Mouse (Mus musculus): ENCODE data around the gene Evi2b. TPM values are rescaled to one million over a fixed set of nuclear protein-coding genes. Genes with fewer than 3 reads are reported as not detected.

Gene Evi2b
- polyA plus RNA-seq, 1 experiment from 2014 or later: 0.66 TPM

- Histone ChIP-seq H3K9me3 (no peaks in the 10 kb centered on the region), H3K36me3 (no peaks in the 10 kb centered on the region), H3K27me3 (no peaks in the 10 kb centered on the region), H3K4me3 (no peak overlapping the region), H3K4me2 (no peak overlapping the region), H3K9ac (no peak overlapping the region), H3K4me1 (peaks cover 9% of the 10 kb centered on the region; the same call in 1 of the 2 replicates), H3K27ac (no peak overlapping the region)
- WGBS: 88% methylated on average over 4 of the region's 4 CpGs
- no peak for ATAC-seq (ENCODE audit: borderline replicate concordance, extremely low read depth, low FRiP score, low TSS enrichment)
Measured at GRCm38 (mm10) chr11:79531485-79531884, 7.9 kb upstream of the Evi2b start.

DNA sequence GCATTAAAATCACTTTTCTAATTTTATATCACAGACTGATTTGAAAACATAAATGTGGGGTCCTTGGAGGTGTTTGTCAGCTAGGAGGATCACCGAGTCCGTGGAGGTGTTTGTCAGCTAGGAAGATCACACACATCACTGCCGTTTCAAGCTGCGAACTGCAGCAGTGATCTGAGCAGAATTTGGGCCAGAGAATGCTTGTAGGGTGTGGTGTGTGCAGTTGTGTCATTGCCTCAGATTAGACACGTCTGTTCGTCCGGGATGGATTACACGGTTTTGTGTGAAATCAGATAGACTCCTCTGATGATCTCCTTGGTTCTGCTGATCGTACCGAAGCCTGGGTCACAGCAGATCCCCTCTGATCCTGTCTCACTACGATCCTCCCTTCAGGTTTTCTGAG is 7.2 kb upstream of the Evi2b start:
- WGBS: 84% methylated on average over 11 of the region's 11 CpGs
- H3K4me2 ChIP-seq: no peak overlapping the region
- no peaks in the 10 kb centered on the region for H3K27me3 ChIP-seq

DNA sequence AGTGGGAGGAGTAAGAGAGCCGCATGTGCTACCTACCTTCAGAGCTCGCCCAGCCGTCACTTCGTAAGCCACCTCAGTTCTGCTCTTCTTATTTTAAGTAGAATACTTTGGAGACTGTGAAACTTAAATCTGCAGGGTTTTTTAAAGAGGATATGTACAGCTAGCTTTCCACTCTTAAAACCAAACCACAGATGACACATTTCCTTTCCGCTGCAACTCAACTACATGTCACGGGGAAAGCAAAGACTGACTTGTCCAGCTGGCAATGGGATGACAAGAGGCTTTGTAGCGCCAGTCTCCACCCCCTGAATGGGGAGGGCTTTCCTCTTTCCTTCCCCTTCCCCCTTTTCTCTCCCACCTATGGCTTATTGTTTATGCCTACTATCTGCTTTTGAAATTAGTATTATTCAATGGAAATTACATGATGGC is 6.8 kb upstream of the Evi2b start, which contains the start of the genes Evi2 and Evi2a:
Evi2 (minus strand) TSS at position 257 of the 429 bp plus-strand sequence.
Evi2a (minus strand) TSS at position 277 of the 429 bp plus-strand sequence.
- ATAC-seq (ENCODE audit: borderline replicate concordance, extremely low read depth, low FRiP score, low TSS enrichment): no peak

More for the DNA sequence above, 7.2 kb upstream of the Evi2b start:
- Histone ChIP-seq H3K36me3 (no peaks in the 10 kb centered on the region), H3K9me3 (no peaks in the 10 kb centered on the region), H3K27ac (no peak overlapping the region), H3K4me3 (no peak overlapping the region), H3K4me1 (peaks cover 9% of the 10 kb centered on the region; the same call in 1 of the 2 replicates), H3K9ac (no peak overlapping the region)
- ATAC-seq (ENCODE audit: borderline replicate concordance, extremely low read depth, low FRiP score, low TSS enrichment): no peak

GRCm38 (mm10) chr11:79529736-79530135 is 6.2 kb upstream of the Evi2b start:
- H3K4me1 ChIP-seq: peaks cover 9% of the 10 kb centered on the region; the same call in 1 of the 2 replicates
- H3K27ac ChIP-seq: no peak overlapping the region
- no peaks in the 10 kb centered on the region for H3K36me3 ChIP-seq
- no peak for ATAC-seq (ENCODE audit: borderline replicate concordance, extremely low read depth, low FRiP score, low TSS enrichment)
- no peak overlapping the region for H3K9ac ChIP-seq
- H3K9me3 ChIP-seq: no peaks in the 10 kb centered on the region
- no peaks in the 10 kb centered on the region for H3K27me3 ChIP-seq
- H3K4me3 ChIP-seq: no peak overlapping the region
- no peak overlapping the region for H3K4me2 ChIP-seq
- WGBS: 68% methylated on average over 2 of the region's 2 CpGs

More for the DNA sequence above, 6.8 kb upstream of the Evi2b start, which contains the start of the genes Evi2 and Evi2a:
- no peak within 1 kb of the TSS for H3K27ac ChIP-seq
- H3K27me3 ChIP-seq: no peaks in the 10 kb centered on the region
- no peak within 1 kb of the TSS for H3K4me2 ChIP-seq
- H3K4me3 ChIP-seq: no peak within 1 kb of the TSS
- H3K4me1 ChIP-seq: peaks cover 9% of the 10 kb centered on the region; the same call in 1 of the 2 replicates
- no peaks in the 10 kb centered on the region for H3K36me3 ChIP-seq
- H3K9ac ChIP-seq: no peak within 1 kb of the TSS
- no peaks in the 10 kb centered on the region for H3K9me3 ChIP-seq
- 76% methylated on average over 7 of the region's 7 CpGs for WGBS

DNA sequence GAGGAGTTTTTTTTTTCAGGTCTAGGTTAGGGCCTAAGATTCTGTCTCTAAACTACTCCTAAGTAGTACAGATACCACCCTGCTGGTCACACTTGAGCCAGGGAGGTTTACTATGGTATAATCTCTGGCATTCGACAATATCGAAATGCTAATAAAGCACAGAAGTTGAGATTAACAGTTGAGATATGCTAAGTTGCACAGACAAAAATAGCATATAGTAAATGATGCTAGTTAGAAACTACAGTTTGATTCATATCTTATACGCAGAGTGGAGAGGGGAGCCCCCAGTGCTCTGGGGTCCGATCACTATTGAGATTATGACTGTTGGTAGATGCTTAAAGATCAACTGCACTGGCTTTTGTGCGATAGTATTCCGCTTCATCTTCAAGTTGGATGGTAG is 5.7 kb upstream of the Evi2b start:
- H3K4me1 ChIP-seq: peaks cover 9% of the 10 kb centered on the region; the same call in 1 of the 2 replicates
- H3K27me3 ChIP-seq: no peaks in the 10 kb centered on the region
- no peak overlapping the region for H3K4me3 ChIP-seq
- no peak for ATAC-seq (ENCODE audit: borderline replicate concordance, extremely low read depth, low FRiP score, low TSS enrichment)
- 94% methylated on average over 6 of the region's 6 CpGs for WGBS
- H3K36me3 ChIP-seq: no peaks in the 10 kb centered on the region
- H3K27ac ChIP-seq: no peak overlapping the region
- no peak overlapping the region for H3K4me2 ChIP-seq
- no peaks in the 10 kb centered on the region for H3K9me3 ChIP-seq
- H3K9ac ChIP-seq: no peak overlapping the region

DNA sequence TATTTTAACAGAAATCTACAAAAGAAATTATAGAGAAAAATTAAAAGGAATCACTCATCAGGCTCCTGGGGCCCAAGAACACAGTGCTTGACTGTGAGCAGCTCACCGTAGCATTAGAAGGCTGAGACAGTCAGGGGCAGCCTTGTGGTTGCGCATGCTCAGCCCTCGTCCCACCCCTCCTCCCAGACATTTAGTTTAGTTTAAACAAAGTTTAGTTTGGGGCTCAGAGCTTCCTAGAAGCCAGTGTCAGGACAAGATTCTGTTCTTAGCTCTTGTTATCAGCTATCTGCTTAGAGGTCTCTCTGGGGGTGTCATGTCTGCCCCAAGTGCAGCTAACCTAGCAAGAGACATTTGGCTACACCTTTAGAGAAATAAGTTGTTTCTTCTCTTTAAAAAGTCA is 5.0 kb upstream of the Evi2b start:
- Histone ChIP-seq H3K27me3 (no peaks in the 10 kb centered on the region), H3K4me3 (no peak overlapping the region), H3K4me2 (no peak overlapping the region), H3K27ac (no peak overlapping the region), H3K36me3 (no peaks in the 10 kb centered on the region), H3K9me3 (no peaks in the 10 kb centered on the region), H3K4me1 (peaks cover 3% of the 10 kb centered on the region; the same call in 1 of the 2 replicates), H3K9ac (no peak overlapping the region)
- 81% methylated on average over 3 of the region's 3 CpGs for WGBS
- no peak for ATAC-seq (ENCODE audit: borderline replicate concordance, extremely low read depth, low FRiP score, low TSS enrichment)

GRCm38 (mm10) chr11:79527739-79528384 is 4.3 kb upstream of the Evi2b start:
- 77% methylated on average over 5 of the region's 5 CpGs for WGBS
- H3K9me3 ChIP-seq: no peaks in the 10 kb centered on the region
- H3K4me2 ChIP-seq: no peak overlapping the region
- no peaks in the 10 kb centered on the region for H3K27me3 ChIP-seq
- H3K4me1 ChIP-seq: no peaks in the 10 kb centered on the region
- no peaks in the 10 kb centered on the region for H3K36me3 ChIP-seq
- ATAC-seq (ENCODE audit: borderline replicate concordance, extremely low read depth, low FRiP score, low TSS enrichment): no peak
- no peak overlapping the region for H3K9ac ChIP-seq
- no peak overlapping the region for H3K27ac ChIP-seq
- no peak overlapping the region for H3K4me3 ChIP-seq

DNA sequence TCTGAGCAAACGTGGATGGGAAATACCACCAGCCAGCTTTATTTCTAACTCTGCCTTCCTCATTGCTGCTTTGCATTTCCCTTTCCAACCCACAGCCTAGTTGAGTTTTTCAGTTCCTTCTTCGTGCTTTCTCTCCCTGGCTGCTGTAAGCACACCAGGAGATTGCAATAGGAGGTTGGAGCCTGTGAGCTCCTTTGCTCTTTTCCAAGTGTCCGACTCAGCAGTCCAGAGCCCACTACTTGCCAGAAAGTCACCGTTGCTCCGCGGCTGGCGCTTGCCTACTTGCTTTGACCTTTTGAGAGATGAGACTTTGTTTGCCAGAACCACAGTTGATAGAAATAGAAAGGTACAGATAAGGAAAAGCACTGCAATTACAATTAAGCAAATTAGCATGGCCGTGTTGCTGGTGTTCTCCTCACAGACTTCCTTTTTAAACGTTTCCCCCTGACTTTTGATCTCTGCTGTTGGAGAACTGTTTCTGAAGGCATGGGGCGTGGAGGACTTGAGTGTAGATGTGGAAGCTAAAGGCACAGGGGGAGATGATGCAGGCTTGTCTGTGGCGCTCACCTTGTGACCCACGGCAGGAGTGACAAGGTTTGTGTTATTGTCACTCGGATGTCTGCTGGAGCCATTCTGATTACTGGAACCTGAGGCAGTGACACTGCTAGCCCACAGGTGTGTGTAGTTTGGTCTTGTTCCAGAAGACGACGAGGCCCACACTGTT is 3.6 kb upstream of the Evi2b start:
- no peaks in the 10 kb centered on the region for H3K4me1 ChIP-seq
- 69% methylated on average over 15 of the region's 15 CpGs for WGBS
- no peak overlapping the region for H3K4me3 ChIP-seq
- H3K9me3 ChIP-seq: no peaks in the 10 kb centered on the region
- no peak overlapping the region for H3K4me2 ChIP-seq
- H3K9ac ChIP-seq: no peak overlapping the region
- H3K27me3 ChIP-seq: no peaks in the 10 kb centered on the region
- H3K27ac ChIP-seq: no peak overlapping the region
- ATAC-seq (ENCODE audit: borderline replicate concordance, extremely low read depth, low FRiP score, low TSS enrichment): no peak
- no peaks in the 10 kb centered on the region for H3K36me3 ChIP-seq

GRCm38 (mm10) chr11:79526549-79526948 is 3.0 kb upstream of the Evi2b start:
- H3K9ac ChIP-seq: no peak overlapping the region
- no peaks in the 10 kb centered on the region for H3K36me3 ChIP-seq
- WGBS: 88% methylated on average over 3 of the region's 3 CpGs
- no peak overlapping the region for H3K27ac ChIP-seq
- H3K9me3 ChIP-seq: no peaks in the 10 kb centered on the region
- no peak overlapping the region for H3K4me2 ChIP-seq
- H3K4me1 ChIP-seq: no peaks in the 10 kb centered on the region
- H3K27me3 ChIP-seq: no peaks in the 10 kb centered on the region
- no peak for ATAC-seq (ENCODE audit: borderline replicate concordance, extremely low read depth, low FRiP score, low TSS enrichment)
- no peak overlapping the region for H3K4me3 ChIP-seq

- no peaks in the 10 kb centered on the region for H3K9me3 ChIP-seq
- WGBS: 85% methylated on average over 1 of the region's 1 CpGs
- ATAC-seq (ENCODE audit: borderline replicate concordance, extremely low read depth, low FRiP score, low TSS enrichment): no peak
- H3K9ac ChIP-seq: no peak overlapping the region
- no peak overlapping the region for H3K4me2 ChIP-seq
- no peak overlapping the region for H3K4me3 ChIP-seq
- H3K27ac ChIP-seq: no peak overlapping the region
- no peaks in the 10 kb centered on the region for H3K4me1 ChIP-seq
- no peaks in the 10 kb centered on the region for H3K27me3 ChIP-seq
- no peaks in the 10 kb centered on the region for H3K36me3 ChIP-seq
Measured at GRCm38 (mm10) chr11:79524310-79524575, 681 bp upstream of the Evi2b start.

DNA sequence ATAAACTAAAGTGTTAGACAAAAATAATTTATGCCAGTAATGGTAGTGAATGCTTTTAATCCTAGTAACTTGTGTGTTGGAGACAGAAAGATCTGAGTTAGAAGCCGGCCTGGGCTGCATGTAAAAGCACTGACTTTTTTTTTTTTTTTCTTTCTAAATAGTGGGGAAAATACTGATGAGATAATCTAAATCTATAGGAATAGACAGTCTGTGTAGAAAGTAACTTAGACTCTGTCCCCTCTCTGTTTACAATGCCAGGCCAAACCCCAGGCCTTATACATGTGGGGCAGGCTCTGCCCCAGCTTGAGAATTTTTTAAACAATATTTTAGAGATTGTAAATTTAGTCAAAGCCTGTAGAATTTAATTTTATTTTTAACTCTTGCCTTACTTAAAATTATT is 618 bp downstream of the Evi2b start:
- no peak for ATAC-seq (ENCODE audit: borderline replicate concordance, extremely low read depth, low FRiP score, low TSS enrichment)
- H3K4me2 ChIP-seq: no peak overlapping the region
- H3K4me1 ChIP-seq: no peaks in the 10 kb centered on the region
- no peak overlapping the region for H3K9ac ChIP-seq
- no peaks in the 10 kb centered on the region for H3K9me3 ChIP-seq
- 63% methylated on average over 1 of the region's 1 CpGs for WGBS
- H3K27me3 ChIP-seq: no peaks in the 10 kb centered on the region
- H3K4me3 ChIP-seq: no peak overlapping the region
- H3K27ac ChIP-seq: no peak overlapping the region
- H3K36me3 ChIP-seq: no peaks in the 10 kb centered on the region

DNA sequence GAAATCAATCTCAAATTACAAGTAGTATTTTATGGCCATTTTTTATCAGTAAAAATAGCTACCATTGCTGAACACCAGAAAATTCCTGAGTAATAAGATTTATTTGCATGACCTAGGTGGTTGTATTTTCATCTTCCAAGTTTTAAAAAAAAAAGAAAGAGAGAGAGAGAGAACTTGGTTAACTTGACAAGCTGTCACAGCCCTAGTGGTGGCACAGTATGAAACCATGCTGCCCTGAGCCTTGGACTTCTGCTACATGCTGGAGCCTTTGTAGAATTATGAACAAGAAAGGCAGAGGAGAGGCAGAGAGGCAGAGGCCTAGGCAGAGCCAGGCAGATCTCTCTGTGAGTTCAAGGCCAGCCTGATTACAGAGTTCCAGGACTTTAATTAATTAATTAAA is 1.6 kb downstream of the Evi2b start:
- ATAC-seq (ENCODE audit: borderline replicate concordance, extremely low read depth, low FRiP score, low TSS enrichment): no peak
- H3K27ac ChIP-seq: no peak overlapping the region

More for the DNA sequence above, 1.6 kb downstream of the Evi2b start:
- Histone ChIP-seq H3K9me3 (no peaks in the 10 kb centered on the region), H3K4me1 (no peaks in the 10 kb centered on the region), H3K4me2 (no peak overlapping the region), H3K4me3 (no peak overlapping the region), H3K36me3 (no peaks in the 10 kb centered on the region), H3K27me3 (no peaks in the 10 kb centered on the region), H3K9ac (no peak overlapping the region)

Measured in lung, embryonic 15.5 days (tissue).